Mouse (Mus musculus) testis, adult 2 months (tissue): ENCODE measurements at regions not wholly inside any gene's neighbourhood (a gene's known extent, or its start where the extent isn't known, plus 50 kb on each side); places are given as distances from the start of the nearest gene placed in this dataset.

Experiments used
- CTCF ChIP-seq: fragments of 200-500 bp; IDR thresholded peaks from 2 replicates; pipeline ENCODE4 v1.5.1; 2012; ENCODE audit warnings: low read depth, mild to moderate bottlenecking, inconsistent platforms, low read length, moderate library complexity; ENCODE audit not compliant: control insufficient read depth, insufficient read depth, insufficient replicate concordance
- POLR2A ChIP-seq: fragments of 200-500 bp; IDR thresholded peaks from 2 replicates; pipeline ENCODE4 v1.6.1; 2012; ENCODE audit warnings: low read depth, mild to moderate bottlenecking, inconsistent platforms, low read length, moderate library complexity; ENCODE audit not compliant: control insufficient read depth

DNA sequence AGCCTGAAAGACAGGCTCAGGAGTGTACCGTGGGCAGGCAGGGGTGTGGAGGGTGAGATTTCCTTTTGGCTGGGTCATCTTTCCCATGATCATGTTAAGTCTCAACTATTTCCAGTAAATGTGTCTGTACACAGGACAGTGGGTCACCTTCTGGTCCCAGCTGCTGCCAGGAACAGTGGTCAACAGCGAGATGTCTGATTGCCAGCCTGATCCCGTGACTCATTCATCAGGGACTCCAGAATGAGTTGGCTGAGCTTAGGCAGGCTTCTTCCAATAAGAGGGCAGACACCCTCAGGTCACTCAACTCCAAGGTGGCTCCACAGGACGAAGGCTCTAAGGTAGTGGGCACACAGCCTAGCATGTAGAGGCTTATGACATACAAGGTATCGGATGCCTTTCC lies 228.9 kb downstream of the Sox9 start:
- TF ChIP-seq POLR2A (no peak), CTCF (no peak)
